Mouse (Mus musculus): ENCODE results near the gene Gm5141. TPM values are rescaled to one million over a fixed set of nuclear protein-coding genes. Genes with fewer than 3 reads are reported as not detected.

Gene Gm5141
- polyA plus RNA-seq, 1 experiment: 0.98 TPM

DNA sequence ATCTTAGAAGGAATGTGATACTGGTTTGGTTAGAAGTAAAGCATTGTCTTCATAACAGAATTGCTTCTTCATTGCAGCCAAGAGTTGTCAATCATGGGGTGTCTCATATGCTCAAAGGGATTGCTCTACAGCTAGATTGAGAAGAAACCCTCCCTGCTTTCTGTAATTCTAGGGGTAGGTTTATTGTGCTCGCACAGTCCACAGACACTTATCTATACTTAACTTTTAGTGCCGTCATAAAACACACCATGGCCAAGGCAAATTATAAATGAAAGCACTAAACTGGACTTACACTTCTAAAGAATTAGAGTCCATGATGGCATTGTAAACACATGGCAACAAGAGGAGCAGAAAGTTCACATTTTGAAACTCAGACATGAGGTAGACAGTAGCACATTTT, 52.3 kb downstream of the Gm5141 start:
- WGBS: 90% methylated on average over 2 of the region's 2 CpGs
- Histone ChIP-seq H3K27me3 (ENCODE audit: control insufficient read depth, insufficient read depth, low read length) (no peaks in the 10 kb centered on the region), H3K4me3 (ENCODE audit: extremely low read depth, insufficient read depth, insufficient read length) (no peak overlapping the region), H3K4me1 (ENCODE audit: control insufficient read depth, insufficient read depth, insufficient read length) (no peaks in the 10 kb centered on the region), H3K27ac (ENCODE audit: insufficient read depth, low read length) (no peak overlapping the region), H3K36me3 (ENCODE audit: control insufficient read depth, insufficient read depth, low read length) (no peaks in the 10 kb centered on the region)
- no peak for DNase-seq (ENCODE audit: low read depth in 1 of 2, low spot score in 2 of 2)
- TF ChIP-seq POLR2A (IDR thresholded peaks at IDR 0.05; ENCODE audit: low read depth, low read length) (no peak), CTCF (IDR thresholded peaks at IDR 0.05; ENCODE audit: extremely low read depth, insufficient read depth, insufficient read length, insufficient replicate concordance) (no peak)

Other genes with a start within 250 kb of the Gm5141 start
- not detected in 2 replicates for gene Zfp935, start 227.3 kb downstream of the Gm5141 start, polyA plus RNA-seq (2012; rRNA removed)
- gene Zfp934, start 214.6 kb downstream of the Gm5141 start, polyA plus RNA-seq (2012; rRNA removed): 0.77 and 1.0 TPM in 2 replicates
- gene 6720489N17Rik, start 161.6 kb downstream of the Gm5141 start, polyA plus RNA-seq (2012; rRNA removed): 0.15 and 0.26 TPM in 2 replicates
- gene Platr25, start 25.1 kb downstream of the Gm5141 start, polyA plus RNA-seq (2012; rRNA removed): 0.86 and 0.95 TPM in 2 replicates
- gene Fbp2, start 72.6 kb upstream of the Gm5141 start, polyA plus RNA-seq (2012; rRNA removed): not detected in 2 replicates
- gene Fbp1, start 102.5 kb upstream of the Gm5141 start, polyA plus RNA-seq (2012; rRNA removed): 0.29 and 0.43 TPM in 2 replicates
- gene 2010111I01Rik, start 179.1 kb upstream of the Gm5141 start, polyA plus RNA-seq (2012; rRNA removed): 20.5 and 22.5 TPM in 2 replicates

Measured in spleen, adult 2 months (tissue).